Mouse (Mus musculus) megakaryocyte, embryonic 14.5 days (primary cell): ENCODE measurements at regions not wholly inside any gene's neighbourhood (a gene's known extent, or its start where the extent isn't known, plus 50 kb on each side); places are given as distances from the start of the nearest gene placed in this dataset.

Source experiments
- FLI1 ChIP-seq: IDR thresholded peaks from 2 replicates; pipeline ENCODE4 v1.6.1; 2012; ENCODE audit warnings: low read length, inconsistent platforms, mixed read lengths
- GATA1 ChIP-seq: IDR thresholded peaks from 3 replicates; pipeline ENCODE4 v1.6.1; 2012; ENCODE audit warnings: mixed read lengths, low read length, inconsistent platforms, borderline replicate concordance

DNA sequence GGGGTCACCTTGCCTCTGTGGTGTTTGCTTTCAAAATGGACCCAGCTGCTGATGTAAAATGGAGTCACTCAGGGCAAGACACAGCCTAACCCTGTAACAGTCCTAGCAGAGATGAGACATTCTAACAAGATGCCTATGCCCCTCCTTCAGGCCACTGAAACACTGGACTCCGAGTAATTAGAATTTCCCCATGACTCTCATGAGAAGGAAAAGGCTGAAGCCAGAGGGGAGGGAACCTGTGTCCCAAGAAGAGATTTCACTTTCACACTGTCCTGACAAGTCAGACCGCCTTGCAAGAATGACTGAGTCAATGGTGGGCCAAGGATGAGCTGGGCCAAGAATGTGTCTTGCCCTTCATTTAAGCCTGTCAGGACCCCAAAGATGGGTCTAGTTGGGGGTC is 166.3 kb downstream of the Thbs2 start:
- TF ChIP-seq GATA1 = no peak
- TF ChIP-seq FLI1 = no peak
